Mouse (Mus musculus) liver, embryonic 13.5 days (tissue): ENCODE data around the gene Nup188. TPM values are rescaled to one million over a fixed set of nuclear protein-coding genes. Genes with fewer than 3 reads are reported as not detected.
A peak's percentile ranks its signal among the peaks of the same experiment; 100 is the strongest.

Source experiments
- ATAC-seq: fragments of 200-750 bp; cut with Nextera tagmentation; 2 replicates; pipeline ENCODE4 v1.8.0; 2017; ENCODE audit warnings: low read depth, mild to moderate bottlenecking, moderate number of reproducible peaks, moderate library complexity
- DNase-seq: peaks from one replicate; pipeline ENCODE4 v3.0.0; 2022
- H3K27ac ChIP-seq: fragments of 300-500 bp; sonication (generic); 2 replicates; pipeline ENCODE4 v1.5.1; 2015; ENCODE audit warnings: moderate library complexity, mild to moderate bottlenecking, inconsistent platforms
- H3K27me3 ChIP-seq: fragments of 300-500 bp; sonication (generic); 2 replicates; pipeline ENCODE4 v1.6.1; 2015; ENCODE audit warnings: mild to moderate bottlenecking, inconsistent platforms
- H3K36me3 ChIP-seq: fragments of 300-500 bp; sonication (generic); 2 replicates; pipeline ENCODE4 v1.6.1; 2015; ENCODE audit warnings: mild to moderate bottlenecking, inconsistent platforms
- H3K4me1 ChIP-seq: fragments of 300-500 bp; sonication (generic); replicated peaks from 2 replicates; pipeline ENCODE4 v1.6.1; 2015; ENCODE audit warnings: inconsistent platforms
- H3K4me2 ChIP-seq: fragments of 300-500 bp; sonication (generic); 2 replicates; pipeline ENCODE4 v1.6.1; 2015; ENCODE audit warnings: inconsistent platforms, mild to moderate bottlenecking, moderate library complexity
- H3K4me3 ChIP-seq: fragments of 300-500 bp; sonication (generic); replicated peaks from 2 replicates; pipeline ENCODE4 v1.5.1; 2015; ENCODE audit warnings: mild to moderate bottlenecking, inconsistent platforms
- H3K9ac ChIP-seq: fragments of 300-500 bp; sonication (generic); 2 replicates; pipeline ENCODE4 v1.6.1; 2015; ENCODE audit warnings: mild to moderate bottlenecking, inconsistent platforms
- H3K9me3 ChIP-seq: fragments of 300-500 bp; sonication (generic); replicated peaks from 2 replicates; pipeline ENCODE4 v1.6.1; 2016; ENCODE audit warnings: inconsistent platforms
- WGBS: fragments of 180-500 bp; shearing (Covaris S2); methylation state at CpG from one replicate; pipeline ENCODE4 v1.1.7; 2015; ENCODE audit not compliant: insufficient replicate concordance; 5-methylcytosine and 5-hydroxymethylcytosine counted together
- polyA plus RNA-seq: library from polyadenylated mRNA; unstranded; fragments of >200 nt; fragmentation: Nextera tagmentation; extraction: Ambion mirVana; gene quantifications from 2 replicates; pipeline ENCODE4 v1.2.1, GENCODE M21; 2015

Gene Nup188
- polyA plus RNA-seq, 1 experiment from 2014 or later: 15.5 TPM

GRCm38 (mm10) chr2:30267466-30267865 is 18.7 kb upstream of the Nup188 start:
- H3K27ac ChIP-seq: peak overlapping the region; percentile 78; the same call in 1 of the 2 replicates
- H3K36me3 ChIP-seq: peaks cover 22% of the 10 kb centered on the region
- peak overlapping the region; percentile 32; the same call in 1 of the 2 replicates for H3K4me2 ChIP-seq
- WGBS: 98% methylated on average over 2 of the region's 2 CpGs
- DNase-seq: no peak
- H3K4me3 ChIP-seq: 0 out of 2 replicates have a peak overlapping the region, but pooled peaks have one; percentile 23
- H3K9ac ChIP-seq: no peak overlapping the region
- H3K4me1 ChIP-seq: peaks cover 48% of the 10 kb centered on the region
- H3K9me3 ChIP-seq: no peaks in the 10 kb centered on the region
- ATAC-seq: no peak
- H3K27me3 ChIP-seq: no peaks in the 10 kb centered on the region

DNA sequence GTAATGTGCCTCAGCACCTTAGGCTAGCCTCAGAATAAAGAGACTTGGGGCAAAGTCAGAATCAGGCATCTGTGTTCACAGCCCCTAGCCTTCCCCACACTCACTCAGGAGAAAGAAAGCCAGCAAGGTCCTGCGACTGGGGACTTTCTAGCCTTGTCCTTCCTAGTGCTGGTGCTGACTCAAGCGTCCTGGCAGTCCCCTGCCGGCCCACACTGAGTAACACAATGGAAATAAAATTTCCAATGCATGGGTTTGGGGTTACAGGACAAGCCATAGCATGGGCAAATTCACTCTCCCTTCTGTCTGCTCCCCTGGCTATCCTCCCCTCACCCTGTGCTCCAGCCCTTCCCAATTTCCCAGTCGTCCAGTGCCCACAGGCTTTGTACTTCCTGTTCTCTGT is 17.8 kb upstream of the Nup188 start:
- no peak overlapping the region for H3K4me2 ChIP-seq
- peaks cover 14% of the 10 kb centered on the region for H3K36me3 ChIP-seq
- no peak for ATAC-seq
- no peak for DNase-seq
- peaks cover 45% of the 10 kb centered on the region for H3K4me1 ChIP-seq
- H3K27me3 ChIP-seq: no peaks in the 10 kb centered on the region
- 51% methylated on average over 4 of the region's 4 CpGs for WGBS
- no peaks in the 10 kb centered on the region for H3K9me3 ChIP-seq
- no peak overlapping the region for H3K27ac ChIP-seq
- no peak overlapping the region for H3K4me3 ChIP-seq
- H3K9ac ChIP-seq: 0 out of 2 replicates have a peak overlapping the region, but pooled peaks have one; percentile 1

DNA sequence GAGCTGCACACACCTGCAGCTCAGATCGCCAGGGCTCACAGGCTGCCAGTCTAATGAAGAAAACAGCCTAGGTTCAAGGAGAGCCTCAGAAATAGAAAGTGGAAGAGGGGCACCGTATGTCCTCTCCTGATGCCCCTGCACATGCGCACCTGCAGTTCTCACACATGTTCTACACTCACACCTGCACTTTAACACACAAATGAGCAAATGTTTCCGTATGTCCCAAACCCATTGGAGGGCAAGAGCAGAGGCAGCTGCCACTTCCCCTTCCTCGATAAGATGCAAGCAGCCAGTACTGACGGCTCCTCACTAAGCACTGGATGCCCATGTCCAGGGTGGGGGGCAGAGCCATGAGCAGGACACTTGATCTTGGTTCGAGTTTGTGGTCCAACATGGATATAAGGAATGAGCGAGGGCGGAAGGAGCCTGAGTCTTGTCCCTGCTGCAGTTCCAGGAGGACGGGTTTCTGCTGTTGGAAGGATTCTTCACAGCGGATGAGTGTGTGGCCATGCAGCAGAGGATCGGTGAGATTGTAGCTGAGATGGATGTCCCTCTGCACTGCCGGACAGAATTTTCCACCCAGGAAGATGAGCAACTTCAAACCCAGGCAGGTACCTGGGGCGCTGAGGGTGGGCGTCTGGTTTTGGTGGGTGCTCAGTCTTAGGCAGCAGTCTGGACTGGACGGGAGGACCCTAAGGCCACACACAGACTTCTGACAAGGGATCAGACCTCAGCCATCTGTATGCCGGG is 16.8 kb upstream of the Nup188 start:
- DNase-seq (no peak), ATAC-seq (no peak)
- no peak overlapping the region for H3K9ac ChIP-seq
- H3K4me2 ChIP-seq: no peak overlapping the region
- H3K4me1 ChIP-seq: peaks cover 45% of the 10 kb centered on the region
- peak overlapping the region; percentile 13; the same call in 1 of the 2 replicates for H3K27ac ChIP-seq
- no peaks in the 10 kb centered on the region for H3K27me3 ChIP-seq
- H3K4me3 ChIP-seq: no peak overlapping the region
- 63% methylated on average over 17 of the region's 17 CpGs for WGBS
- peaks cover 4% of the 10 kb centered on the region for H3K36me3 ChIP-seq
- H3K9me3 ChIP-seq: no peaks in the 10 kb centered on the region

DNA sequence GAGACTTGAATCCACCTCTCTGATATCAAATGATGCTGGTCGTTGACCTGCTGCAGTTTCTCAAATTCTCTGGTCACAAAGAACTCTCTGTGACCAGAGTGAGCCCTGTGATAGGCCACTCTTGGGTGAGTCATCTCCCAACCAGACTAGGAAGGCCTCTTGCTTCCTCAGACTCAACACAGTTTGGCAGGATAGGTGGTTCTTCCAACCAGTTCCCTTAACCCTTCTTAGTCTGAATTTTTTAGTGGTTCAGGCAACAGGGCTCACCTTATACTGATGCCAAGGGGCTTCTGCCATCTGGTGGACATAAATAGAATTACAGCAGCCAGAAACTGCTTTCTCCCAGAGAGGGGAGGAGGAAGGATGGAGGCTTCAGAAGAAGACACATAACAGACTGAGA is 16.1 kb upstream of the Nup188 start:
- H3K4me1 ChIP-seq: peaks cover 42% of the 10 kb centered on the region
- no peak overlapping the region for H3K9ac ChIP-seq
- no peak overlapping the region for H3K4me2 ChIP-seq
- H3K27ac ChIP-seq: no peak overlapping the region
- ATAC-seq (peak; percentile 29), DNase-seq (peak; percentile 44)
- WGBS: 14% methylated on average over 1 of the region's 1 CpGs
- no peaks in the 10 kb centered on the region for H3K9me3 ChIP-seq
- no peak overlapping the region for H3K4me3 ChIP-seq
- no peaks in the 10 kb centered on the region for H3K27me3 ChIP-seq
- H3K36me3 ChIP-seq: no peaks in the 10 kb centered on the region

- H3K27me3 ChIP-seq: no peaks in the 10 kb centered on the region
- H3K36me3 ChIP-seq: 0 out of 2 replicates have a peak, but pooled peaks cover 7% of the 10 kb centered on the region
- no peak within 1 kb of the TSS for H3K4me2 ChIP-seq
- no peak within 1 kb of the TSS for H3K27ac ChIP-seq
- H3K4me3 ChIP-seq: no peak within 1 kb of the TSS
- no peak within 1 kb of the TSS for H3K9ac ChIP-seq
- 84% methylated on average over 11 of the region's 11 CpGs for WGBS
- H3K9me3 ChIP-seq: no peaks in the 10 kb centered on the region
- DNase-seq (no peak), ATAC-seq (no peak)
- peaks cover 19% of the 10 kb centered on the region for H3K4me1 ChIP-seq
Observed at GRCm38 (mm10) chr2:30280743-30281142, 5.5 kb upstream of the Nup188 start, which contains the start of gene Gm28038. Gm28038 (plus strand) TSS chr2:30281043.

DNA sequence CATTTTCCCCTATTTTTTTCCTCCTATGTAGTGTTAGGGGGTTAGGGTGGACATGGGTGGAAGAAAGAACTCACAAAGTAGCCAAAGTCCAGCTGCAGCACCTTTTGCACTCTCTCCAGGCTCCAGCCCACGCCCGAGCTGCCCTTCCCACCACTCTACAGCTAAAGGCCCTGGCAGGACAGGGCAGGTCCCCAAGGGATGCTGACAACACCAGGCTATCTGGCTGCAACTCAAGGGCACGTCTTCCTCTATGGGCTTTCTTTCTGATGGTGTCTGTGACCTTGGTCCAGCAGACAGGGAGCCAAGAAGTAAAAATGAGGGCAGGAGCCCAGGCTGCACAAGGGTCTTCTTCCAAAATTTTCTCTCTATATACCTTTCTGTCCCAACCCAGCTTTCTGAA is 4.5 kb upstream of the Nup188 start:
- no peak overlapping the region for H3K27ac ChIP-seq
- no peak for ATAC-seq

DNA sequence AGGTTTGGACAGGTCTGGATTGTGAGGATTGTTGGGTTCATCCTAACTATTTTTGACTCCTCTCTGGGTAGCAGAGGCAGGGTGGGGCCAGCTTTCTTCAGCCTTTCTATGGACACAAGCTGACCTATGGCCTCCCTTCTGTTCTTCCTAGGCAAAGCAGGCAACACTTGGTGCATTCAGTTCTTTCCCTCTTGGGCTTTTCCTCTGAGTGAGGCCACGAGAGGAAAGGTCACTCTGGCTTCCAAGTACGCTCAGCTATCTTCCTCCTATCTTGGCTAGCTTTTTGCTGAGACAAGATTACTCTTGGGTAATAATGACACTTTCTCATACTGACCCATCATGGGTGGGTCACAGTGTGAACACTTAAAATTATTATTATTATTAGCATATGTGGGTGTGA is 3.0 kb upstream of the Nup188 start:
- no peak for ATAC-seq
- Histone ChIP-seq H3K4me2 (no peak overlapping the region), H3K27me3 (no peaks in the 10 kb centered on the region), H3K36me3 (0 out of 2 replicates have a peak, but pooled peaks cover 3% of the 10 kb centered on the region), H3K4me3 (no peak overlapping the region), H3K27ac (no peak overlapping the region), H3K4me1 (peaks cover 32% of the 10 kb centered on the region), H3K9ac (no peak overlapping the region), H3K9me3 (no peaks in the 10 kb centered on the region)
- WGBS: 79% methylated on average over 2 of the region's 2 CpGs
- DNase-seq: no peak

More for the DNA sequence above, 4.5 kb upstream of the Nup188 start:
- Histone ChIP-seq H3K9me3 (no peaks in the 10 kb centered on the region), H3K27me3 (no peaks in the 10 kb centered on the region), H3K4me1 (peaks cover 19% of the 10 kb centered on the region), H3K4me3 (no peak overlapping the region), H3K36me3 (0 out of 2 replicates have a peak, but pooled peaks cover 7% of the 10 kb centered on the region), H3K4me2 (no peak overlapping the region), H3K9ac (no peak overlapping the region)
- 54% methylated on average over 3 of the region's 3 CpGs for WGBS
- DNase-seq: no peak

DNA sequence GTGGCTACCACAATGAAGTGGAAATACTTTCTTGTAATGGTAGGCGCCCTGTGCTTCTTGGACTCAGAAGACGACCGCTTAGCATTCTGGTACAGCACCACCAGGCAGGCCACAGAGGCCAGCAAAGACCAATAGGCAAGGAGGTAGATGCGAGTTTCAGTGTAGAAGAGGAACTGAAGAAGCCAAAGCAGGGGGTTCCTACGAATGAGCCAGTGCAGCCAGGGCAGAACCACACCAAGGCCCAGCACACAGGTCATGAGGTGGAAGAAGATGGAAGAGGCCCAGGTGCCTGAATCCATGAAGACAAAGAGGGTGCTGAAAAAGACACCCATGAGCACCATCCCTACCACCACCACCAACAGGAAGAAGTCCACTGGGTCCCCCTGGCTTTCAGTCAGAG is 1.2 kb upstream of the Nup188 start:
- WGBS: 67% methylated on average over 5 of the region's 5 CpGs
- no peaks in the 10 kb centered on the region for H3K9me3 ChIP-seq
- peak overlapping the region; percentile 90 for H3K4me3 ChIP-seq
- ATAC-seq: no peak
- H3K9ac ChIP-seq: peak overlapping the region; percentile 89; the same call in 1 of the 2 replicates
- DNase-seq: no peak
- no peaks in the 10 kb centered on the region for H3K27me3 ChIP-seq
- peaks cover 38% of the 10 kb centered on the region for H3K4me1 ChIP-seq
- peak overlapping the region; percentile 96 for H3K4me2 ChIP-seq
- no peak overlapping the region for H3K27ac ChIP-seq
- H3K36me3 ChIP-seq: 0 out of 2 replicates have a peak, but pooled peaks cover 3% of the 10 kb centered on the region

GRCm38 (mm10) chr2:30285416-30286181 is 598 bp upstream of the Nup188 start:
- 9% methylated on average over 38 of the region's 38 CpGs for whole genome bisulfite sequencing
- peak; percentile 62 for ATAC-seq
- no peak for DNase-seq
- Histone ChIP-seq H3K9ac (peak overlapping the region; percentile 89), H3K27ac (peak overlapping the region; percentile 47; the same call in 1 of the 2 replicates), H3K4me3 (peak overlapping the region; percentile 90), H3K9me3 (no peaks in the 10 kb centered on the region), H3K27me3 (no peaks in the 10 kb centered on the region), H3K4me2 (peak overlapping the region; percentile 96), H3K36me3 (peaks cover 9% of the 10 kb centered on the region; the same call in 1 of the 2 replicates), H3K4me1 (peaks cover 40% of the 10 kb centered on the region)

GRCm38 (mm10) chr2:30287027-30287373 is 803 bp downstream of the Nup188 start:
- peak overlapping the region; percentile 84 for H3K27ac ChIP-seq
- peak overlapping the region; percentile 89 for H3K9ac ChIP-seq
- ATAC-seq (no peak), DNase-seq (peak; percentile 19)
- under 1% methylated on average over 10 of the region's 10 CpGs for WGBS
- peak overlapping the region; percentile 90 for H3K4me3 ChIP-seq
- H3K27me3 ChIP-seq: no peaks in the 10 kb centered on the region
- H3K4me1 ChIP-seq: peaks cover 40% of the 10 kb centered on the region
- H3K36me3 ChIP-seq: peaks cover 15% of the 10 kb centered on the region; the same call in 1 of the 2 replicates
- H3K9me3 ChIP-seq: no peaks in the 10 kb centered on the region
- H3K4me2 ChIP-seq: peak overlapping the region; percentile 96

DNA sequence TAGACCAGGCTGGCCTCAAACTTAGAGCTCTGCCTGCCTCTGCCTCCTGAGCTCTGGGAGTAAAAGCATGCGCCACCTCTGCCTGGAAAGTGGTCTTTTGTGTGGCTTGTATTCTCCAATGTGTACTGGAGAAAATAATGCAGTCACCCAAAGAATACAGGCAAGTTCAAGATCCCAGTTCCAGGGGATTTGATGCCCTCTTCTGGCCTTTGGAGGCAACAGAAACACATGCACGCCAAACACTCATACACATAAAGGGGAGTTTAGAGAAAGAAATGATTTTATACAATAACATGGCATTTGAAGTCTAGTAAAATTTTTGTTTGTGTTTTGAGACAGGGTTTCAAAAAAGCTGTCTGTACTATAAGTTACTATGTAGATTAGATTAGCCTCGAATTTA is 13.3 kb downstream of the Nup188 start:
- H3K4me2 ChIP-seq: no peak overlapping the region
- H3K27me3 ChIP-seq: no peaks in the 10 kb centered on the region
- WGBS: 64% methylated on average over 3 of the region's 3 CpGs
- no peak overlapping the region for H3K27ac ChIP-seq
- no peak for DNase-seq
- no peaks in the 10 kb centered on the region for H3K4me1 ChIP-seq
- H3K36me3 ChIP-seq: peaks cover 75% of the 10 kb centered on the region
- no peak for ATAC-seq
- no peaks in the 10 kb centered on the region for H3K9me3 ChIP-seq
- H3K4me3 ChIP-seq: no peak overlapping the region
- no peak overlapping the region for H3K9ac ChIP-seq
